Comparison of ENCODE assay signal across 16 mouse cellular contexts in the genomic region with DNA sequence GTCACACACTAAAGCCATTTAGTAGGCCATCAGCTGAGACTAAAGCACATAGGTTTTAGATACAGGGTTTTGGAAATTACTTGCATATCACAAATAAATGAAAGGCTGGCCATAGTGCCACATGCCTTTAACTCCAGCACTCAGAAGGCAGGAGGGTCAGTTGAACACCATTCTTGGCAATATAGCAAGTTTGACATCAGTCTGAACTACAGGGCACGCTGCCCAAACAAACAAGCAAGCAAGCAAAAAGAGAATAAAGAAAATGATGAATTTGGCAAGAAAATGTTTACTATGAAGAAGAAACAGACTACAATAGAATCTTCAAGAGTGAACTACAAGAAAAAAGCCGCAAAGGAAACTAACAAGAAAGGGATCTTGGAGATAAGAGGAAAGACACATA.
"Had no signal": no experiment of that assay in that cellular context is flagged by ENCODE, and none has a peak within 500 bp of the region (broad histone marks: within the 10 kb centered on the region; RNA-seq: fewer than 3 reads in every experiment).

No protein-coding gene starts in this region.

- H3K9me3 ChIP-seq: limb, embryonic 15.5 days; liver, embryonic 15.5 days; lung, embryonic 15.5 days; midbrain, embryonic 10.5 days; neural tube, embryonic 12.5 days had no signal

- H3K27ac ChIP-seq: limb, embryonic 15.5 days; liver, embryonic 15.5 days; lung, embryonic 15.5 days; midbrain, embryonic 10.5 days; neural tube, embryonic 12.5 days had no signal

- H3K36me3 ChIP-seq: limb, embryonic 15.5 days; liver, embryonic 15.5 days; lung, embryonic 15.5 days; midbrain, embryonic 10.5 days; neural tube, embryonic 12.5 days had no signal

- H3K4me2 ChIP-seq: limb, embryonic 15.5 days; liver, embryonic 15.5 days; lung, embryonic 15.5 days; neural tube, embryonic 12.5 days had no signal

- H3K27me3 ChIP-seq: limb, embryonic 15.5 days; liver, embryonic 15.5 days; lung, embryonic 15.5 days; neural tube, embryonic 12.5 days had no signal

- DNase-seq: kidney, adult 11 months; layer of hippocampus, adult 9-11 months; layer of hippocampus, postnatal 36 days; lung, postnatal 4 days; midbrain, embryonic 14.5 days; retina, postnatal 1 day; right cerebral cortex, postnatal 4 days; spleen, adult 18-20 months; thymus, adult 18-20 months; thymus, postnatal 25 days had no signal

- H3K9ac ChIP-seq: limb, embryonic 15.5 days; liver, embryonic 15.5 days; lung, embryonic 15.5 days; neural tube, embryonic 12.5 days had no signal

- H3K4me1 ChIP-seq: limb, embryonic 15.5 days; liver, embryonic 15.5 days; lung, embryonic 15.5 days; midbrain, embryonic 10.5 days; neural tube, embryonic 12.5 days had no signal

- H3K4me3 ChIP-seq: limb, embryonic 15.5 days; liver, embryonic 15.5 days; lung, embryonic 15.5 days; midbrain, embryonic 10.5 days; myocyte; neural tube, embryonic 12.5 days had no signal
